Mouse (Mus musculus): ENCODE data around the gene Selp. TPM values are rescaled to one million over a fixed set of nuclear protein-coding genes. Genes with fewer than 3 reads are reported as not detected.

Gene Selp
- polyA plus RNA-seq, 1 experiment: not detected

DNA sequence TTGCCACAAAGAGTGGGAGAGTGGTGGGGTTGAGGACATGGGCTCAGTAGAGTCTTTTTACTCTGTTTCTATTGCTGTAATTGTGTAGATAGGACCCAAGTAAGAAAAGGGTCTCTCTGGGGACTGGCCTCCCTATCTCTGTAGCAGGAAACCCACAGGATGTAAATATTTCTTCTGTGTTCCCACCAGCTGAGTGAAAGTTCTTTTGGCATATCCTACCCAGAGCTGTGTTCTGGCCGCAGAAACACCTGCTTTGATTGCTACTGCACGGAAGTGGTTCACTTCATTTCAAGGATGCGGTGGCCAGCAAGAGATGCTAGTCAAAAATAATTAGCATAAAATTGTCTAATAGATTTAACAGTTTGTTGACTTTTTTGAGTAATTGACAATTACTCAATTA, 38.0 kb upstream of the Selp start:
- 0 out of 2 replicates have a peak, but pooled peaks cover 2% of the 10 kb centered on the region for H3K4me1 ChIP-seq (ENCODE audit: control insufficient read depth, insufficient read depth, low read length)
- 88% methylated on average over 3 of the region's 3 CpGs for WGBS
- TF ChIP-seq CTCF (IDR thresholded peaks at IDR 0.05; ENCODE audit: insufficient read depth, low read depth, low read length) (no peak), POLR2A (IDR thresholded peaks at IDR 0.05; ENCODE audit: insufficient read depth, low read depth, low read length) (no peak)
- H3K27ac ChIP-seq (ENCODE audit: insufficient read depth, low read depth, low read length): no peak overlapping the region
- no peak overlapping the region for H3K4me3 ChIP-seq (ENCODE audit: insufficient read depth, low read depth, low read length)

DNA sequence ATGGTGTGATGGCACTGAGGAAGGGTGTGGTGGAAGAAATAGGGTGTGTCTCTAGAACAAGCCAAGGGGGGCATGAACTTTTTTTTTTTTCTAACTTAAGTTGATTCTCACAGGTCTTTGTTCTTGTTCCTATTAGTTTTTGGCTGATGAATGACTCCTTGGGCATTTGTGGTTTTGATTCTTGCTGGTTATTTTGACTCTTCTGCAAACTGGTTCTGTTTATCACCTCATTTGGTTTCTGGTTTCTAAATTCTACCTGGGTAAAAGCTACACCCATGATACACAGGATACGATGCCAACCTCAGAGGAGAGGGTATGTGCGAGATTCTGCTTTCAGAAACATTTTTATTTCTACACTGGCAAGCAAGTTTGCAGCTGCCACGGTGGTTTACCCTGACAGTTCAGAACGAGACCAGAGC, 36.7 kb upstream of the Selp start:
- TF ChIP-seq CTCF (IDR thresholded peaks at IDR 0.05; ENCODE audit: insufficient read depth, low read depth, low read length) (no peak), POLR2A (IDR thresholded peaks at IDR 0.05; ENCODE audit: insufficient read depth, low read depth, low read length) (no peak)
- no peak overlapping the region for H3K27ac ChIP-seq (ENCODE audit: insufficient read depth, low read depth, low read length)
- WGBS: 88% methylated on average over 4 of the region's 4 CpGs
- H3K4me3 ChIP-seq (ENCODE audit: insufficient read depth, low read depth, low read length): no peak overlapping the region
- H3K4me1 ChIP-seq (ENCODE audit: control insufficient read depth, insufficient read depth, low read length): 0 out of 2 replicates have a peak, but pooled peaks cover 2% of the 10 kb centered on the region

DNA sequence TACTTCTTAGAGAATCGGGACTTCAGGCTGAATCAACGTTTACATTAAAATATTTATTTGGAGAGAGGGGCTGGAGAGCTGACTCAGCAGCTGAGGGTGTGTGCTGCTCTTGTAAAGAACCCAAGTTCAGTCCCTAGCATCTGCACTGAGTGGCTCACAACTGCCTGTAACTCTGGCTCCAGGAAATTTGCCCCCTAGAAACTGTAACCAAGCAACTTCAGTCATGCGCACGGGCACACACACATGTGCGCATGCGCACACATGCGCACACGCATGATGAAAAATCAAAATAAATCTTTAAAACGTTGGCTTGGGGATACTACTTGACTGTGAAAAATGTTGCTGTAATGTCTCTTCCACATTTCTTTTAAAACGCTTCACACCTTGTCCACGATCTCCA, 36.0 kb upstream of the Selp start:
- 0 out of 2 replicates have a peak, but pooled peaks cover 2% of the 10 kb centered on the region for H3K4me1 ChIP-seq (ENCODE audit: control insufficient read depth, insufficient read depth, low read length)
- TF ChIP-seq POLR2A (IDR thresholded peaks at IDR 0.05; ENCODE audit: insufficient read depth, low read depth, low read length): no peak
- no peak for TF ChIP-seq CTCF (IDR thresholded peaks at IDR 0.05; ENCODE audit: insufficient read depth, low read depth, low read length)
- no peak overlapping the region for H3K4me3 ChIP-seq (ENCODE audit: insufficient read depth, low read depth, low read length)
- 89% methylated on average over 11 of the region's 11 CpGs for WGBS
- H3K27ac ChIP-seq (ENCODE audit: insufficient read depth, low read depth, low read length): no peak overlapping the region

DNA sequence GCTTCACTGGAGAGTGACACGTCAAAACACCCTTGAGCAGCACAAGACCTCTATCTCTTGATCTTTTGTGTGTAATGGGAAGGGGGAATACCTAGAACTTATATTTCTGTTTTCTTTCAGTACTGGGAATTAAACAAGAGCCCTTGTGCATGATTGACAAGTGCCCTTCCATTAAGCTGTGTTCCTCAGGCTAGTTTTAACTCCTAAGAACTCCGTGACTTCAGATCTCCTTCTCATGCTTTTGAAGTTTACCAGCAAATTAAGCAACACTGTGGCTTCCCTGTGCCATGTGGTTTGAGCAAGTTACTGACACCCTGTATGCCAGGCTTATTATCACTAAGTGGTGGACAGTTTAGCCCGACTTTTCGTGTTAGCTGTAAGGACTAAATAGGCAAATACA, 32.0 kb upstream of the Selp start:
- Histone ChIP-seq H3K27ac (ENCODE audit: insufficient read depth, low read depth, low read length) (no peak overlapping the region), H3K4me1 (ENCODE audit: control insufficient read depth, insufficient read depth, low read length) (0 out of 2 replicates have a peak, but pooled peaks cover 2% of the 10 kb centered on the region), H3K4me3 (ENCODE audit: insufficient read depth, low read depth, low read length) (no peak overlapping the region)
- no peak for TF ChIP-seq POLR2A (IDR thresholded peaks at IDR 0.05; ENCODE audit: insufficient read depth, low read depth, low read length)
- TF ChIP-seq CTCF (IDR thresholded peaks at IDR 0.05; ENCODE audit: insufficient read depth, low read depth, low read length): no peak
- WGBS: 95% methylated on average over 4 of the region's 4 CpGs

DNA sequence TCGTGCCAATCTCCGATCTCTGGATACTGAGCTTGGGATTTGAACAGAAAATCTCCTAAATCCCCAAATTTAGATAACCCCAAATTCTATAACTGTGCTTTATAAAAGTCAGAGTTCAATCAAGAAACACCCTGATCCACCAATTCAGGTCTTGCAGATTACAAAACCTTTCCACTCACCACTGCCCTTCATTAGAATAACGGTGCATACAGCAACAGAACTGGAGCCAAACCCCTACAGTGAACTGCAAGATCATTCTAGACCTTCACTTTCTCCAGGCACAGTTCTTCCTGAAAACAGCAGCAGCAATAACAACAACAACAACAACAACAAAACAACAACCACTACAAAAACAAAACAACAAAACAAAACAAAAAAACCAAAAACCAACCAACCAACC, 28.3 kb upstream of the Selp start:
- Histone ChIP-seq H3K4me1 (ENCODE audit: control insufficient read depth, insufficient read depth, low read length) (0 out of 2 replicates have a peak, but pooled peaks cover under 1% of the 10 kb centered on the region), H3K4me3 (ENCODE audit: insufficient read depth, low read depth, low read length) (no peak overlapping the region), H3K27ac (ENCODE audit: insufficient read depth, low read depth, low read length) (no peak overlapping the region)
- WGBS: 85% methylated on average over 3 of the region's 3 CpGs
- TF ChIP-seq CTCF (IDR thresholded peaks at IDR 0.05; ENCODE audit: insufficient read depth, low read depth, low read length): no peak
- no peak for TF ChIP-seq POLR2A (IDR thresholded peaks at IDR 0.05; ENCODE audit: insufficient read depth, low read depth, low read length)

DNA sequence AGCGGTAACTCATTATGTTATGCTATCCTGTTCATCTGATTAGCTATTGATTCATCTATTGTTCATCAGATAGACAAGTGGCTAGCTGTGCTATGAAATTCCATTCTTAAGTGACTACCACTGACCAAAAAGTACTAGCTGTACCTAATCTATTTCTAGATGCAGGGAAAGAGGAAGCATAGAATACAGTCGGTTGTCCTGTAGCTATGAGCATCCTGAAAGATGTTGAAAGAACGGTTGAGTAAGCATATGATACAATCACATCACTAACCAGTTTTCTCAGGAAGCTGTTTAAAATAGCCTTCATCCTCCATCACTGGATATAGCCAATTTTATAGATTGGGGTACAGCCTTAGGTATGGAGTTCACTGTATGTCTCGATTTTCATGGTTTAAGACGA, 27.2 kb upstream of the Selp start:
- TF ChIP-seq CTCF (IDR thresholded peaks at IDR 0.05; ENCODE audit: insufficient read depth, low read depth, low read length): no peak
- TF ChIP-seq POLR2A (IDR thresholded peaks at IDR 0.05; ENCODE audit: insufficient read depth, low read depth, low read length): no peak
- Histone ChIP-seq H3K4me3 (ENCODE audit: insufficient read depth, low read depth, low read length) (no peak overlapping the region), H3K4me1 (ENCODE audit: control insufficient read depth, insufficient read depth, low read length) (no peaks in the 10 kb centered on the region), H3K27ac (ENCODE audit: insufficient read depth, low read depth, low read length) (no peak overlapping the region)
- 94% methylated on average over 5 of the region's 5 CpGs for WGBS

DNA sequence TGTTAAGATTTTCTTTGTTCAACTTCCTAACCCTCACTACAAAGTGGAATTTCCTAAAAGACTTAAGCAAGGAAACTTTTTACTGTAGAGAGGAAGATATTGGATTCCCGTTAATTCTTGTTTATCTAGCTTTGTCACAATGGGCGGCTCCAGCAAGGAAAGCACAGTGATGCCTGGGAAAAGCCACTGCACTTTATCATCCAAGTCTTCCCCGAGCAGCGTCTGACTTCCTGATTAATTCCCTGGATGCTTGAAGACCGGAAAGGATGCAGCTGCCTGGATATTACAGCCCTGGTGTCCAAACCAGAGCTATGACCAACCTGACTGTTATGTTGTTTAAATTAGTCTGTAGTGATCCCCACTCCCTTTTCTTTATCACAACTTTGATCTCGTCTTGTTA, 18.3 kb upstream of the Selp start:
- Histone ChIP-seq H3K4me3 (ENCODE audit: insufficient read depth, low read depth, low read length) (no peak overlapping the region), H3K27ac (ENCODE audit: insufficient read depth, low read depth, low read length) (no peak overlapping the region), H3K4me1 (ENCODE audit: control insufficient read depth, insufficient read depth, low read length) (no peaks in the 10 kb centered on the region)
- TF ChIP-seq CTCF (IDR thresholded peaks at IDR 0.05; ENCODE audit: insufficient read depth, low read depth, low read length) (no peak), POLR2A (IDR thresholded peaks at IDR 0.05; ENCODE audit: insufficient read depth, low read depth, low read length) (no peak)
- 68% methylated on average over 6 of the region's 6 CpGs for WGBS

DNA sequence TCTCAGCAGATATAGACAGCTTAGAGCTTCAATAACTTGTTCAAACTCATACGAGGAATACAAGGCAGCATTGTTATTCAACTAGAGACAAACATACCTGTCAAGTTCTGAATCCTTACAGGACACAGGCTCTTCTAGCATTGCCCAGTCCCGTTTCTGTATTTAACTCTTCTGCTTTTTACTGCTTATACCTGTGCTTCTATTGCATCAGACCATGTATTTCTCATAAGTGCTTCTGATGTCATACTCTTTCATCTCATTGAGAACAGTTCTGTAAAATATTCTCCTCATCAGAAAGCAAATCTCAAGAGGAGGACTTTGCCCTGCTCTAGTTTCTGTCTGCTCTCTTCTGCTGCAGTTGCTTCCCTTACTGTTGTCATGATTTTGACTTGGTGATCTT, 17.2 kb upstream of the Selp start:
- WGBS: 80% methylated on average over 2 of the region's 2 CpGs
- Histone ChIP-seq H3K27ac (ENCODE audit: insufficient read depth, low read depth, low read length) (no peak overlapping the region), H3K4me3 (ENCODE audit: insufficient read depth, low read depth, low read length) (no peak overlapping the region), H3K4me1 (ENCODE audit: control insufficient read depth, insufficient read depth, low read length) (no peaks in the 10 kb centered on the region)
- TF ChIP-seq CTCF (IDR thresholded peaks at IDR 0.05; ENCODE audit: insufficient read depth, low read depth, low read length): no peak
- no peak for TF ChIP-seq POLR2A (IDR thresholded peaks at IDR 0.05; ENCODE audit: insufficient read depth, low read depth, low read length)

DNA sequence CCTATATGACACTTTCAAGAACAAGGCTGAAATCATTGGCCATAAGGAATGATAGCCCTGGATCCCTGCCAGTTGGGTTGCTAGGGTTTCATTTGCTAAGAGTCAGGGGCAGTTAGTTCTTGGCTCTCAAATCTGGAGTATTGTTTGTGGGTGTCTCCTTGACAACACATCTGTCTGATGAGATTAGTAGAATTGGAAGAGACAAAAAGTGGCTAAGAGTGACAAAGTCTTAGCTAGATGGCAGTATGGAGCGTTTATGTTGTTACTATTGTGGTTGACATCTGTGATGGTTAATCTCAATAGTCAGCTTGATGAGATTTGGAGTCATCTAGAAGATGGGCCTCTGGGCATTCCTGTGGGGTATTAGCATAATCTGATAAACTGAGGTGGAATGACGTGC, 16.7 kb upstream of the Selp start:
- Histone ChIP-seq H3K4me1 (ENCODE audit: control insufficient read depth, insufficient read depth, low read length) (no peaks in the 10 kb centered on the region), H3K4me3 (ENCODE audit: insufficient read depth, low read depth, low read length) (no peak overlapping the region), H3K27ac (ENCODE audit: insufficient read depth, low read depth, low read length) (no peak overlapping the region)
- WGBS: 77% methylated on average over 2 of the region's 2 CpGs
- no peak for TF ChIP-seq CTCF (IDR thresholded peaks at IDR 0.05; ENCODE audit: insufficient read depth, low read depth, low read length)
- no peak for TF ChIP-seq POLR2A (IDR thresholded peaks at IDR 0.05; ENCODE audit: insufficient read depth, low read depth, low read length)

DNA sequence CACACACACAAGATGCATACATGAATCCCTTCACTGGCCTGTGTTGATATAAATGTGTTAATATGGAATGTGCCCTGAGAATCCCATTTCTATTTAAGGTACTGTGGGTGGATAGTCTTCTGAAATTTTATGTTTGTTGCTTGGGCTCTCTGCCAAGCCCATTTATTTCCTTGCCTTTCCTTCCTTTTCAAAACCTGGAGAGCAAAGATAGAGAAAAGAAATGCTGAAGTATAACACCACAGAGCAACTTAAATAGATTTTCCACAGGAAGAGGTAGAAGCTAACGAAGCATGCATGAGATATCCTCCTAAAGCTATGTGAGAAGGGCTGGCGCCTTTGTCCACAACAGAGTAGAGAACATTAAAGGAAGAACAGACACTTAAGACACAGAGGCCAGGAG, 5.3 kb upstream of the Selp start:
- WGBS: 53% methylated on average over 2 of the region's 2 CpGs
- no peak for TF ChIP-seq CTCF (IDR thresholded peaks at IDR 0.05; ENCODE audit: insufficient read depth, low read depth, low read length)
- no peak for TF ChIP-seq POLR2A (IDR thresholded peaks at IDR 0.05; ENCODE audit: insufficient read depth, low read depth, low read length)
- no peak overlapping the region for H3K4me3 ChIP-seq (ENCODE audit: insufficient read depth, low read depth, low read length)
- H3K4me1 ChIP-seq (ENCODE audit: control insufficient read depth, insufficient read depth, low read length): no peaks in the 10 kb centered on the region
- H3K27ac ChIP-seq (ENCODE audit: insufficient read depth, low read depth, low read length): no peak overlapping the region
